Mouse (Mus musculus) forelimb bud, embryonic 11.5 days (tissue): ENCODE data around the gene Fcho2.
A peak's percentile ranks its signal among the peaks of the same experiment; 100 is the strongest.

Experiments
- DNase-seq: peaks from one replicate; pipeline ENCODE4 v3.0.0-alpha.2; 2012; ENCODE audit warnings: low read depth, low spot score

Gene Fcho2

GRCm38 (mm10) chr13:98679631-98680041, 135.6 kb downstream of the Fcho2 start:
- peak; percentile 39 for DNase-seq

- no peak for DNase-seq
Measured at GRCm38 (mm10) chr13:98679230-98679629, 136.0 kb downstream of the Fcho2 start.

DNA sequence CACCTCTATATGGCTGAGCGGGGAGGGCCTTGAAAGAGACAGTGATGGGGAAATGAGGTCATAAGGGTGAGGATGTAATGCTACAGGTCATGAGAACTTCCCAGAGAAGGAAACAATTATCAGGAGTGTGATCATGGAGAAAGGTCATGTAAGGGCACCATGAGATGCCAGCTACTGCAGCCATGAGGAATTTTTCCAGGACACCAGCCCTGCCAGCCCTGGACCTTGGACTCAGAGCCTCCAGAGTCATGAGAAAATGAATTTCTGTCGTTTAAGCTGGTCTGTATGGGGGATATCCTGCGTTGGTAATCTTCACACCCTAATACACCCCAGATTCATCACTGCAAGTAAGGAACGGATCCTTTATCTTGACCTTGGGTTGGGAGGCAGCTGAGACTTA, 141.3 kb downstream of the Fcho2 start:
- DNase-seq = no peak
